Mouse (Mus musculus): ENCODE measurements at regions not wholly inside any gene's neighbourhood (a gene's known extent, or its start where the extent isn't known, plus 50 kb on each side); places are given as distances from the start of the nearest gene placed in this dataset.

GRCm38 (mm10) chr4:84099071-84099470 lies 573.7 kb downstream of the Ccdc171 start:
- no peak for DNase-seq (ENCODE audit: inconsistent age in 2 of 2, low spot score in 1 of 2)

DNA sequence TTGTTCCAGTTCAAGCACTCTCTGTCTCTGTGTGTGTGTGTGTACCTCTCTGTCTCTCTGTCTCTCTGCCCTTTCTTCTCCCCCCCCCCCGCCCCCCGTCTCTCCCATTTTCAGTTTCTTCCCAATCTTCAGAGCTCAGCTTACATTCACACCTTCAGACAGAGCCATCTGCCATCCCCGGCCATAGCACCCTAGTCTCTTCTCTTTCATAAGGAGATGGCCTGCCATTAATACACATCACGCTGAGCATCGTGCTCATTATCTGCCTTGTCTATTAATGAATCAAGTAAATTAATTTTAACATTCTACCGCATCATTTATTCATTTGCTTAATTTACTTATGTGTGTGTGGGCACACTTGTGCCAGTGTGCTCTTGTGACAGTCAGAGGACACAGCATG lies 573.2 kb downstream of the Bnc2 start:
- DNase-seq (ENCODE audit: inconsistent age in 2 of 2, low spot score in 1 of 2): no peak

DNA sequence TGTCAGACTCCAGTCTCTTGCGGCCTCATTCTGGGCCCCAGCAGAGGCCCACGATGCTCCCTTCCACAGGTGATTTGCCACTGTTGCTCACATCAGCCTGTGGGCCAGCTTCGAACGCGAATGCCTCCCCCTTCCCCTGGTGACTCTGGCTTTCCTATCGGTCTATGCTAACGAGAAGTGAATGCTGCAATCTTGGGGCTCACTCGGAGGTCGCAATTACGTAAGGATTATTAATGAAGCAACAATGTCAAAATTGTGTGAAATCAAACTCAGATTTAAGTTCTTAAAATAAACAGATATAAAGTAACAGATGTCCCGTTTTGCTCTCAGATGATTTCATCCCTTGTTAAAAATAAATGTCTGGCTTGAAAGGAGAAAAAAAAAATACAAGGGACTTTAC lies 572.3 kb downstream of the Bnc2 start:
- no peak for DNase-seq (ENCODE audit: inconsistent age in 2 of 2, low spot score in 1 of 2)

DNA sequence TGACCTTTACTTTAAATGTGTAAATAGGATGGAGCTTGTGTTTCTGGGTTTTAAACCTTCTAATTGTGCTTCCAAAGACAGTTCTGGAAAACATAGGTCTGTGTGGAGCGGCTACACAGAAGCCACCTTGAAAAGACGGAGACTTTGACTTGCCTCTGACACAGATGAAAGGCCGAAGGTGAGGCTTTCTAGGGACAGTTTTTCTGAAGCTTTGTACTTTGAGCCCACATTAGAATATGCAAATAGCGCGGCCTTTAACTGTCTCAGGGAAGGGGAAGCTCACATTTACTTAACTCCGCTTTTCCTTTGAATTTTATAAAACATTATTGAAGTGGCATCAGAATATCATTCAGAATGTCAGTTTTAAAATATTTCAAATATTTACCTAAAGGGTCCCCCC lies 566.5 kb downstream of the Bnc2 start:
- no peak for DNase-seq (ENCODE audit: inconsistent age in 2 of 2, low spot score in 1 of 2)

DNA sequence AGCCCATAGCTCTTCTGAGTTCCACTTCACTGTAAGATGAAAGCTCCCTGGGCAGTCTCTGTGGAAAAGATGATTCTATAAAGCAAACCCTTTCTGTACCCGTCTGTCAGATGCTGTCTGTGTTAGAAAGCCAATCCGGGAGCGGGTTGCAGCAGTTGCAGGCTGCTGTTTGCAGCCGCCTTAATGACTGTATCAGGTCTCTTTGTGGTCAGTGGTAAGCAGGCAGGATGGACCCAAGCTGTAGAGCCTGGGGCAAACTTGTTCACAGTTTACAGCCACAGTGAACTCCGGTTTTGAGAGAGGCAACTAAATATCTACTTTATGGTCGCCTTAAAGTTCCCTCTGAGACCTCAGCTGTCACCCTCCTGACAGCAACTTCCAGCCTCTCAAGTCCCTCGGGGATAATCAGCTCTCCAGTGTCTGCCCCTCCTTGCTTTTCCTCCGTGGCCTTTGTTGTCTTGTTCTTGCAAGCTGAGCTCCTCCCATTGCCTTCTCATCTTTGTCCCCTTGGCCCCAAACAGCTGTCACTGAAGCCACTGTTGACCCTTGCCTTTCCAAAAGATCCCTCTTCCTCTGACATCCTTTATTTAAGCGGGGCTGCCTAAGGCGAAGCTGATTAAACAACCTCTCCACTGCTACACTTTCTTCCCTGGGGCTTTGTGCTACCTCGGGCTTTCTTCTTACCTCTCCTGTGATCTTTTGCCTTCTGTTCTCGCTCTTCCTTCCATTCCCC lies 565.1 kb downstream of the Bnc2 start:
- DNase-seq (ENCODE audit: inconsistent age in 2 of 2, low spot score in 1 of 2): no peak

DNA sequence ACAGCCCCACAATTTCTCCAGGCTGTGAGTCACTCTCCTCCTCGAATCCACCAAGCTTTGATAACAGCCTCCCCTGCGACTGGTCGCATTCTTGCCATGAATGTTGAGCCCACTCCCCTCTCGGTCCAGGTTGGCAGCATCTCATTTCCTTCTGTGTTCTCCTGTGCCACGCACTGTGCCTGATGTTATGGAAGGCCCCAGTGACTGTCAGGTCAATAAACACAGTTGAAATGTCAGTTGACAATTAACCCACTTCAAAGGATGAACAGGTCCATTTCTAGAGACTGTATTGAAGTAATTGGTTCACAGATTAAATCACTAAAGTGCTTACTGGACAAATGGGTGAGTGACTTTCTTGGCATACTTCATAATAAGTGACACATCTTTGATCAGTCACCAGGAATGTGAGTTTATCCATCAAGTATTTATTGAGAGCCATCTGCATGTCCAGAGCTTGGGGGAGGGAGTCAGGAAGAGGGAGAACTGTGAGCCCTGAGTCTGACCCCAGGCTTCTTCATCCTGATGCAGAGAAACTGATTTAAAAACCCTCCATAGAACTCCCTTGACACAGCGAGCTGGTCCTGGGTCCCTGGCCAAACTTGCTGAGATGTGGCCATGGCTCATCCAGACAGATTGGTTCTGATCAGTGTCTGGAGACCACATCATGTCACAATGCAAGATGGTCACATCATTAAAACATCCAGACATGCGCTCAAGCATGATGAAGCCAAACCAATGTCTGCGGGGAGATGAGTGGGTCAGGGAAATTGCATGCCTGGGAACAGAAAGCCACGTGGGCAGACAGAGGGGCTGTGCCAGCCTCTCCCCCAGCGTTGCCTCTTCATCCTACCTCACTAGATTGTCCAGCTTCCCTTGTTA lies 560.7 kb downstream of the Bnc2 start:
- no peak for DNase-seq (ENCODE audit: inconsistent age in 2 of 2, low spot score in 1 of 2)

DNA sequence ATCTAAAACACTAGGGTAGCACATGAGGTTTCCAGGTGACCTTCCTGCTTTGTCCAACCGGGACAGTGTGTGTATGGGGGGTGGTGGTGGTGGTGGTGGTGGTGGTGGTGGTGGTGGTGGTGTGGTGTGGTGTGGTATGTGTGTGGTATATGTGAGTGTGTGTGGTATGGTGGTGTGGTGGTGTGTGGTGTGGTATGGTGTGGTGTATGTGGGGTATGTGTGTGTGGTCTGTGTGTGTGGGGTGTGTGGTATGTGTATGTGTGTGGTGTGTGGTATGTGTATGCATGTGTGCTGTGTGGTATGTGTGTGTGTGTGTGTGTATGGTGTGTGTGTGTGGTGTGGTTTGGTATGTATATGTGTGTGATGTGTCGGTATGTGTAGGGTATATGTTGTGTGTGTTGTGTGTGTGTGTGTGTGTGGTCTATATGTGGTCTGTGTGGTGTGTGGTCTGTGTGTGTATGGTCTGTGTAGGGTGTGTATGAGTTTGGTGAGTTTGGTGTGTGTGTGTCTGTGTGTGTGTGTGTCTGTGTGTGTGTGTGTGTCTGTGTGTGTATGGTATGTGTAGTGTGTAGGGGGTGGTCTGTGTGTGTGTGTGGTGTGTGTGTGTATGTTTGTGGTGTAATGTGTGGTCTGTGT lies 556.7 kb downstream of the Bnc2 start:
- no peak for DNase-seq (ENCODE audit: inconsistent age in 2 of 2, low spot score in 1 of 2)

DNA sequence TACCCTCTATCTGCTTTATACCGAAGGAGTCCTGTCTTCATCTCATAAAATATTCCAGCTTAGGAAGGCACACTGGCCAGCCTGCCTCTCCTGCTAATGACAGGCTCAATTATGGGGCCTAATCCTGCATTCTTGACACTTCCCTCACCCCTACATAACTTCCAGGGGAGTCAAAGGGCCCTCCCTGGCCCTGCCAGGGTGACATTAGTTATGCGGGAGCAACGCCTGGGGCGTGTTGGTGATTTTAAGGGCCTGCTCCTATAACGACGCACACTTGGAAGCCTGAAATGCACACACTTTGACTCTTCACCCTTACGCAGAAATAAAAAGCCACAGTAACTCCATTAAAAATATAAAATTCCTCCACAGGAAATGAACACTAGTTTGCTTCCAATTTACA lies 555.5 kb downstream of the Bnc2 start:
- DNase-seq (ENCODE audit: inconsistent age in 2 of 2, low spot score in 1 of 2): no peak

- DNase-seq (ENCODE audit: inconsistent age in 2 of 2, low spot score in 1 of 2): no peak
Measured at GRCm38 (mm10) chr4:84120330-84120729, 554.7 kb downstream of the Bnc2 start.

GRCm38 (mm10) chr4:84121442-84121841 lies 553.6 kb downstream of the Bnc2 start:
- no peak for DNase-seq (ENCODE audit: inconsistent age in 2 of 2, low spot score in 1 of 2)

- no peak for DNase-seq (ENCODE audit: inconsistent age in 2 of 2, low spot score in 1 of 2)
Measured at GRCm38 (mm10) chr4:84126400-84126799, 548.7 kb downstream of the Bnc2 start.

DNA sequence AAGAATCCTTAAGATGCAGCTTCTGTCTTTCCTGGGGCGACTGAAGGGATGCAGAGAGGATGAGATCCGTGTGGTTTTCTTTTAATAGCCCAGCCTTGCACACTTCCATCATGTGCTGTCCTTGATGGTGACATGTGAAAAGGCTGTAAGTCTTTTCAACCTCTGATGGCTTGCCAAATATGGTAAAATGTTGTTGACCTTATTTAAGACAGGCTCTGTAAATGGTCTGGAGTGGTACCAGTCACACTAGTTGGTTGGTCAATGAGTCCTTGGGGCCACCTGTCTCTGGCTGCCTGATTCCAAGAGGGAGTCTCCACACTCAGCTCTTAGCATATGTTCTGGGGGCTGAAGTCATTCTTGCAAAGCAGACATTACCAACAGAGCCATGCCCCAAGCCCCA lies 547.7 kb downstream of the Bnc2 start:
- peak; percentile 10 to 67 for DNase-seq (ENCODE audit: inconsistent age in 2 of 2, low spot score in 1 of 2)

DNA sequence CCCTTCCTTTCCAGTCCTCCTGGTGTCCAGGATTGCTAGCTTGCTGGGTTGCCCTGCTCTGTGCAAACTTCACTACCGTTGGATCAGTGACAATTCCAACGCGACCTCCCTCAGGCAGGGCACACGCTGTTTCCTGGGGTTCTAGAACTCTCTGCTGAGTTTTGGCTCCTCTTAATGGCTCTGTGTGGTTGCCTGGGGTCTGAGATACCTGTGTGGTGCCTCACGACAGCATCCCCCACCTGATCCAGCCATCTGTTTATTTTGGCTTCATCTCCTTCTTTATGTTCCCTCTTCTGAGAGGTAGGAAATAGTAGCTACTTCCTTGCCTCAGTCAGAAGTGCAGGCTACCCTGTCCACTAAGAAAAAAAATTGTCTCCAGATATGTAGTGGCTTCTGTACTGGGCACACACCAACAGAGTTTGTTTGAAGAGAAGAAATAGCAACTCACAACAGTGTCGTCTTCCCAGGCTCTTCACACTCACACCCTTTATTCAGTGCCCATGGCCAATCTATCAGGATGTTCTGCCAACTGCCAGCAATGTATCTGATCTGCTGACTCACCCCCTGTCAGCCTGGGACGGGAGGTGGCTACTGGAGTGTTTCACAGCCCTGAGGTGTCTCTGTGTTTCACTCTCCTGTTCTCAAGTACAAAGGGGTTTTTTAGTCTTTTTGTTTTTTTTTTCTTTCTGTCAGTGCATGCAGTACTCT lies 544.1 kb downstream of the Bnc2 start:
- no peak for DNase-seq (ENCODE audit: inconsistent age in 2 of 2, low spot score in 1 of 2)

GRCm38 (mm10) chr4:84135740-84136139 lies 539.3 kb downstream of the Bnc2 start:
- DNase-seq (ENCODE audit: inconsistent age in 2 of 2, low spot score in 1 of 2): no peak

DNA sequence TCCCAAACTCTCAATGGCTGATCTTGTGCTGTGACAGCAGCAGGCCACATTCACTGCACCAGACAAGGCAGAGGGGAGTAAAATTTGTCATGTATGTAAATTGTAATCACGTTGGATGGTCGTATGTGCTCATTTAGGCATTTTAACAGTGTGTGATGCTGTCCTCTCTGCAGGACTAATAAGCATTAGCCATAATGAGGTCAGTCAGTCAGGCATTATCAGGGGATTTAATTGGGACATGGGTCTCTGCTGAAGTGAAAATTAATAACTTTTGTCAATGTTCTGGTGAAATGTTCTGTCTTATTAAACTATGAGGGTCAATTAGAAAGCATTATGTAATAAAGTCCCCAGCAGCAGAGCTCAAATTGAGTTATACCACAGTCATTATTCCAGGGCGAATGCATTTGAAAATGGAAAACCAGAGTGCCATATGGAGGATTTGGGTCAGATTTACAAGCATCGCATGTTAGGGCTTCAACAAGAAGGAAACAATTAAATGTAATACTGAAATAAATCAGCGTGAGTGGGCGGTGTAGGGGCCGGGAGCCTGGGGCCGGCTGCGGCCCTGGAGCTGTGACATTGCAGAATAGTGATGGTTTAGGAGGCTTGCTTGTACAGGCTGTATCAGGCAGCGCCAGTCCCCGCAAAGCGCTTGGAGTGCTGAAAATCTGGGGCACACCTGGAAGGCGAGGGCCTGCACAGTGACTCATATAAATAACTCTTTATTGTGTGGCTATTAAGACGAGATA lies 537.7 kb downstream of the Bnc2 start:
- peak; percentile 15 to 40 for DNase-seq (ENCODE audit: inconsistent age in 2 of 2, low spot score in 1 of 2)

DNA sequence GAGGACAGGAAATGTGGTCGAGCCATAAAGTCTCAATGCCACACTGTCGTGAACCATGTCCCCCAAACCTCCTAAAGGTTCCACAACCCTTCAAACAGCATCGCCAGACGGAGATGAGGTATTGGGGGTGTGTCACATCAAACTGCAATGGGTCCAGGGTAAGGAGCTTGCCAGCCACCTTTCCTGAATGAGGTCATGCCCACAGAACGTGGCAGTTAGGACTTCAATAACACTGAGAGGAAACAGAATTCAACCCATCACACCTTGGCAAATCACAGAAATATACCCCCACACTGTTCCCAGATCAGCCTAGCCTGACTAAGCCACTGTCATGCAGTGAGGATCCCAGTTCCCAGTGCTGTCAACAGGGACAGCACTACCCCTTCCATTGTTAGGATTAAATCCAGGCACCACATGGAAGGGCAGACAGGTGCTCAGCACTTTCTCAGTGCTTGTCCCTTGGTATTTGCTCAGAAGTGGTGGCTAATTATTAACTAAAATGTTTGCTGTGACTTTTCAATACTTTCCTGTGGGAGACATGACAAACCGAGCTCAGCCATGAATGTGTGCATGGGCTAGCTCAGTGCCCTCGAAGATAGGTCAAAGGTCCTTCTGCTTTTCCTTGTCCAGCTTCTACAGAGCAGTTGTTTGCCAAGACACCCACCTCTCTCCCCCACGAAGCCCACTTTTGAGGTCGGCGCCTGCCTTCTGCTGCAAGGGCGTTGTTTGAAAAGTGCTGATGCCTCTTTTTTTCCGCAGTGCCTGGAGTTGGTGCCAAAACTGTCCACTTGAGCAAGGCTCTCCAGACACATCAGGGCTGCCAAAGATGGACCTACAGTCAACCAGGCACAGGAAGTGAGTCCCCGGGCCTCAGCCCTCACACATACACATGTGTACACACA lies 525.7 kb downstream of the Bnc2 start:
- DNase-seq (ENCODE audit: inconsistent age in 2 of 2, low spot score in 1 of 2): no peak

DNA sequence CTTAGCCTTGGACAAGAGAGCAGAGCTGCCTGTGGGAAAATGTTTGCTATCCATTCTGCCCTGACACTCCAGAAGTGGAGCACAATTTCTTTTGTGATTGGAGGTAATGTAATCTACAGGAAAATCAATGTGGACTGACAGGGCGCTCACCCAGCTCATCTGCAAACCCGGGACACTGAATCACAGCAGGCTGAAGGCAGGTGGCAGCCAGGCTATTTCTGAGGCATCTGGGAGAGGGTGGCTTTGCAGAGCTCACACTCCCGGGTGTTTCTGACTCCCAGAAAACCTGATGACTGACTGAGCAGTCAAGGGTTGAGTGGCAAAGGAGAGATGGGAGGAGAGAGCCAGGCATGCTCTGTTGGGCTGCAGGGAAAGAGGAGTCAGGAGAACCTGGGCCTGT lies 524.4 kb downstream of the Bnc2 start:
- no peak for DNase-seq (ENCODE audit: inconsistent age in 2 of 2, low spot score in 1 of 2)

DNA sequence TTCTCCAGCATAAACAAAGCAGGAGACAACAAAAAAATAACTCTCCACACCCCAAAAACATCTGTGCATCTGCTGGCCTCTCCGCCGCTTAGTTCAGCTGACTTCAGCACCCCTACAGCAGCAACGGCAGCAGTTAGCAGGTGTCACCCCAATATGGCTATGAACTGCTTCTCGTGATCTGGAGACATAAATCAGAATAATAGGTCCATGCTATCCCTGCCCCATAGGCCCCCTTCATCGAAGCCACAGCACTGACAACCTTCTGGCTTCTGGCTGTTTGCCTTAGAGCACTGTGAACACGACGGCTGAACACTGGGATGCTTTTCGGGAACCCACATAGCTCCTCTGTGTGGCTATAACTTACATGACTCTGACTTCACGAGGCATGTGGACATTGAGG lies 523.8 kb downstream of the Bnc2 start:
- DNase-seq (ENCODE audit: inconsistent age in 2 of 2, low spot score in 1 of 2): no peak

DNA sequence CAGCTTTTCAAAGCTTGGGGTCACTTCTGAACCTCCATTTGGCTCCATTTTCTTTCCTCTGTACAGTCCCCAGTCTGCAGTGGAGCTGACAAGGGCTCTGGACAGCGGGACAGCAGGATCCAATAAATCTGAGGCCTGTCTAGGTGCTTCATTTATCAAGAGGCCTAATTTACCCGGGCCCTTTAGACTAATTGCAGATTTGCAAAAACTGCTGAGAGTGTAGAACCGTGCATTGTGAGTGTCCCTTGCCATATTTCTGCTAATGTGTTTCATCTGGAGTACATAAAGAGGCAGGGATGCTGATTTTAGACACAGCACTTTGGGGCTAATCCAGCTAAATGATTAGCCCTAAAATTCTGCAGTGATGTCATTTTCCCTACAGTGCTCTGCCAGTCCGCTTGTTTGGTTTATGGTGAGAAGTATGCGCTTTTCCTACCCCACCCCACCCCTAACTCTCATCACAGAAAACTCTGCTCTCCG lies 523.1 kb downstream of the Bnc2 start:
- no peak for DNase-seq (ENCODE audit: inconsistent age in 2 of 2, low spot score in 1 of 2)
